Comparison of ENCODE assay signal across 17 mouse cellular contexts in the genomic region with DNA sequence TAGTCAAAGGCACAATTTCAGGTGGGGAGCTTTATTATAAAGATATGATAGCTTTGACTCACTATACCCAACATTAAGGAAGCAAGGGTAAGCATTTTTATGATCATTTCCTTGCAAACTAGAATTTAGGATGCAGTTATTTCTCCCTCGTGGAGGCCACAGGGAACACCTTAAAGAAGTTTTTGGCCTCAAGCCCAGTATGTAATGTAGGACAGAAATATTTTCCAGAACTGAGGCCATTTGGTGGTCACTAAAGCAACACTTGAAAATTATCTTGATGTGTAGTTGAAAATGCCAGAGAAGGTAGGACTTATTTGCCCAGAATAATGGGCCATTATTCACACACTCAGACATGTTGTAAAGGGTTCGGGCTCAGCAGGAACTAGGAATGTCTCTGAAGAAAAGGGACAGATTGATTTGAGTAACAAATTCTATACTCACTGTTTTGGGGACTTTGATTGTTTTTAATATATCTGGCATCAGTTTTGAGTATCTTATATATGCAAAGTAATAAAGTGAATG.
"Had no signal": no experiment of that assay in that cellular context is flagged by ENCODE, and none has a peak within 500 bp of the region (broad histone marks: within the 10 kb centered on the region; RNA-seq: fewer than 3 reads in every experiment).

No protein-coding gene starts in this region.

- H3K4me1 ChIP-seq: liver, embryonic 13.5 days; liver, embryonic 15.5 days; megakaryocyte, embryonic 14.5 days; midbrain, embryonic 13.5 days; midbrain, embryonic 15.5 days; neural tube, embryonic 12.5 days; stomach, embryonic 15.5 days had no signal

- H3K4me2 ChIP-seq: liver, embryonic 11.5 days; liver, embryonic 13.5 days; liver, embryonic 15.5 days; midbrain, embryonic 11.5 days; midbrain, embryonic 13.5 days; midbrain, embryonic 15.5 days; neural tube, embryonic 12.5 days; stomach, embryonic 15.5 days had no signal

- DNase-seq: liver, embryonic 13.5 days; liver, postnatal 0 days; lung, adult 2 months; right cerebral cortex, postnatal 14 days; thymus, adult 2 months; thymus, postnatal 25 days; thymus, postnatal 4 days had no signal

- ATAC-seq: liver, postnatal 0 days; midbrain, embryonic 13.5 days; midbrain, embryonic 15.5 days had no signal

- H3K27me3 ChIP-seq: liver, embryonic 13.5 days; liver, embryonic 15.5 days; megakaryocyte, embryonic 14.5 days; midbrain, embryonic 13.5 days; midbrain, embryonic 15.5 days; neural tube, embryonic 12.5 days; stomach, embryonic 15.5 days had no signal

- H3K36me3 ChIP-seq: liver, embryonic 13.5 days; liver, embryonic 15.5 days; midbrain, embryonic 13.5 days; midbrain, embryonic 15.5 days; neural tube, embryonic 12.5 days; stomach, embryonic 15.5 days had no signal

- H3K9me3 ChIP-seq: liver, embryonic 13.5 days; liver, embryonic 15.5 days; megakaryocyte, embryonic 14.5 days; midbrain, embryonic 13.5 days; midbrain, embryonic 15.5 days; neural tube, embryonic 12.5 days; stomach, embryonic 15.5 days had no signal

- H3K4me3 ChIP-seq: liver, embryonic 13.5 days; liver, embryonic 15.5 days; megakaryocyte, embryonic 14.5 days; midbrain, embryonic 13.5 days; midbrain, embryonic 15.5 days; neural tube, embryonic 12.5 days; stomach, embryonic 15.5 days had no signal

- H3K9ac ChIP-seq: liver, embryonic 13.5 days; liver, embryonic 15.5 days; liver, postnatal 0 days; midbrain, embryonic 13.5 days; midbrain, embryonic 15.5 days; neural tube, embryonic 12.5 days; stomach, embryonic 15.5 days had no signal

- H3K27ac ChIP-seq: liver, embryonic 13.5 days; liver, embryonic 15.5 days; macrophage; midbrain, embryonic 13.5 days; midbrain, embryonic 15.5 days; neural tube, embryonic 12.5 days; stomach, embryonic 15.5 days; stomach, postnatal 0 days had no signal
